Mouse (Mus musculus): ENCODE data around the gene Tmem234.

Gene Tmem234

DNA sequence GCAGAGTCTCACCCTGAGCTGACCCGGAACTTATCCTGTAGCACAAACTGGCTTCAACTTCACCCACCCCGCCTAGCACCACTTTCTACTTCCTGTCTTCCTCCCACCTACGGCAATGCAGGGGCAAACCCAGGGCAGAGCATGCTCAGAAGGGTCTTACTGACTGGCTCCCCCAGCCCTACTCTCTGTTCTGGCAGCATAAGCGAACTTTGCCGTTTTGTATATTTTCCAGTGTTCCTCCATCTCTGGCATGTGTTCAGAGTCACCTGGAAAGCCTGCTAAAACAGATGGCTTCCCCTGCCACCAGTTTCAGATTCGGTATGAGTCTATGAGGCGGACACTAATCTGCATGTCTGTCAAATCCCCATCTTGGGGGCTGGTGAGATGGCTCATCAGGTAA, 20.1 kb upstream of the Tmem234 start:
- peak; percentile 54 to 73 for DNase-seq

DNA sequence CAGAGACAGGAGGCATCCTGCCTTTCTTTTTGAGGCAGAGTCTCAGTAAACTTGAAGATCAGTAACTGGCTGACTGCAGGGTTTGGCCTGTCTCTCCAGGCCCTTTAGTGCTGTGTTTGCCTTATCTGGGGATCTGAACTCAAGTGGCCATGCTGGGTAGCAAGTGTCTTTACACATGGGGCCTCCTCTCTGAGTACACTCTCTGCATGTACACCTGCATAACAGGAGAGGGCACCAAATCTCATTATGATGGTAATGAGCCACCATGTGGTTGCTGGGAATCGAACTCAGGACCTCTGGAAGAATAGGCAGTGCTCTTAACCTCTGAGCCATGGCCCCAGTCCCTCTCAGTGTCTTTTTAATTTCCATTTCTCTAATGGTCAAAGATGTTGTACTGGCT, 18.2 kb upstream of the Tmem234 start:
- no peak for DNase-seq

DNA sequence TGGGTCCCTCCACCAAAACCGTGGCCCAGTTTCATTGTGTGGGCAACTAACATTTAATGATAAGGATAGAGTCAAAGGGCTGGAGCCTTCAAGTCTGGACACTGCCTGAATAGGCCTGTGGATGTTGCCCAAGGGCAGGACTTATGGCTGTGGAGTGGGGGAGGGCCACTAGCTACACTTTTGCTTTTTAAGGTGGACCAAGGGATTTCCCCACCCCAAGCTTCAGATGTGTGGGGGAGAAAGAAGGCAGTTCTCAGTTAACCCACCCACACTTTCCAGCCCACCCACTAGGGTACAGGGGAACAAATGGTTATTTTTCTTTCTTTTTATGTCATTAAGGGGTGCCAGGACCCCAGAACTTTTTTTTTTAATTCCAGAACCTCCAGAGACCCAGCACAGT, 16.1 kb upstream of the Tmem234 start:
- DNase-seq, result no peak

DNA sequence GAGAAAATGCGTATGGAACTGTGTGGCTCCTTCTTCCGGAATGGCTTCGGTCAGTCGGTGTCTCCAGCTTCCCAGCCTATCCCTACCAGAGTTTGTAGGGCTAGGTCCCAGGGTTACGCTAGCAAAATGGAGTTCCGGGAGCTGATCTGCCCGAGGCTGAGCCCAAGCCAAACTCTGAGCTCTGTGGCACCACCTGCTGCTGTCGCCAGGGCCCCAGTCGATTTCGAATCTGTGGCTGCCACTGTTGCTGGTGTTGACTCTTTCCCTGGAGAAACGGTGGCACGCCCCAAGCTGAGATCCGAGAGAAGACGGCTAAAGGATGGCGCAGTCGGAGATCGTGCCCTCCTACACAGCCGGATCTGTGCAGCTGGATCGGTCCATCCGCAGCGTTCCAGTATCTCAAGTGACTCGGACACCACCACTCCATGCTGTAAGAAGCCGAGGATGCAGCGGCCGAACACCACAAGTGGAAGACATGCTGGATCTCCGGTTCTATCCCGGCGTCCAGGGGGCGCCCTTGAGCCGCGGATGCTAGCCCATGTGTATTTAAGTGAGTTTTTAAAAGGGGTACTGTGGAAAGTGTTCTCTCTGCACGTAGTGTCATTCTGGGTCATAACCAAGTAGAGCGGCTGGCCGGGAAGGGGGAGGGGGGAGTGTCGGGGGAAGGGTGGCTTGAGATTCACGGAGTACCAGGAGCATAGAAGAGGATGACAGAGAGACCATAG, 15.4 kb upstream of the Tmem234 start:
- peak; percentile 78 to 82 for DNase-seq

DNA sequence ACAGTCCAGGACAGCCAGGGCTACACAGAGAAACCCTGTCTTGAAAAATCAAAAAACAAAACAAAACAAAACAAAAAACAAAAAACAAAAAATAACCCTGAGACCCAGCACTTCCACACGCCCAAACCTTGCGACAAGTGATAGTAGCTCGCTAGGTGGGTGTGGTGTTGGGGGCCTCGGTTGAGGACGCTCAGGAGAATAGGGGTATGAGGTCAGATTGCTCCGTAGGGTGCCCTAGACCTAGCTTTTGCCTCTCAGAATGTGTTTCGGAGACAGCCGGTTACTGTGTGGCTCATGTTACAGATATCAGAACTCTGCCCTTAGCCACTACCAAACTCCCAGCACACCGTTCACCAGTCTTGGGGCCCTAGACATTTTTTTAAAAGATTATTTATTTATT, 14.7 kb upstream of the Tmem234 start:
- DNase-seq, result no peak

DNA sequence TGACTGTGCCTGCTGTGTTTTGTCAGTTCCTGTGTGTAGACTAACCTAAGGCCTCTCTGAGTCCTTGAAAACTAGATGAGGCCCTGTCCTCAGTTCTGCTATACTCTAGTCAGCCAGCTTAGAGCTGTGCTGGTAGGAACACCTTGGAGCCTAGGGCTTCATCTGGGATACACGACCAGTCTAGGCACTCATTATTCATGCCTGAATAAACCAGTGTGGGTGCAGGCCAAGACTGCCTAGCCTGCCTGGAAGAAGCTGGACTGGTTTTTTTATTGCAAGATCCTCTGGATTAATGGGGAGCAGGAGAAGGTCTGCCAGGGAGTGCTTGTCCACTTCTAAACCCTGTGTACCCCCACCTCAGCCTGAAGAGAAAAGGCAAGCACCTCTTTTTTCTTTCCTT, 13.5 kb upstream of the Tmem234 start:
- no peak for DNase-seq

DNA sequence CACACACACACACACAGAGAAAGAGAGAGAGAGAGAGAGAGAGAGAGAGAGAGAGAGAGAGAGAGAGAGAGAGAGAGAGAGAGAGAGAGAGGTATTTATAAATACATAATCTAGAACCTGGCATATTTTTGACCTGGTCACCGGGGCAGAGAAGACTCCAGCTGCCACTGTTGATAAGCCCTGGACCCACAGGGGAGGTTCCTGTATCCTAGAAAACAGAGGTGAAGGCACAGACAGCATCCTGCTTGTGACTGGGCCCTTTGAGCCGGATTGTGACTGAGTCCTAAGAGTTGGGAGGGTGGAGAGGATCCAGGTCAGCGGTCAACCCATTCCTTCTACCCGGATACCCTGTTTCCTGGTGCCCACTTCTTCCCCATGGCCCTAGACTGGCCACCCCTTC, 11.6 kb upstream of the Tmem234 start:
- no peak for DNase-seq

DNA sequence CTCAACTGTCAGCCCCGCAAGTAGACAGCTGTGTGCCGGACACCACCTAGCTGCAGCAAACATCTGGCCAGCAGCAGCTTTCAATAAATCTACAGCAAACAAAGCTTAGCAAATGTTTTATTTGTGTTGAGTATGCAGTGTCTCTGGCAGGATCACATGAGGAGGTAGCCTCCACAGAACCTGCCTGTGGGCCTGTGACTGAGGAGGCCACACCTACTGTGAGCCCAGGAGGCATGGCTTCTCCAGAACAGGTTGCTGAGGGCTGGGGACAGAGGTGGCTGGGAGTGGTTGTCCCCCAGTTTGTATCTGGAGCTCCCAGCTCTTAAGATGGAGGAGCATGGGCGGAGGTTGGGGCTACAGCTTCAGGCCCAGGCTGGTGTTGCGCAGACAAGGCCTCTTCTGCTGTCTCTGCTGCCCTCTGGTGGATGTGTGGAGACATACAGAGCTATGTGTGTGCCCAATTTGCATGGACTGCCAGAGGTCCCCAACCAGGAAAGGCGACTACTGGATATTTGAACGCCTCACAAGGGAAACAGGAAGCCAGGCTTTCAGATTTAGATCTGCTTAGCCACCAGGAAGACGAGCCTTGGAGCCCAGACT, 8.1 kb downstream of the Tmem234 start:
- DNase-seq, result peak; percentile 65 to 75

DNA sequence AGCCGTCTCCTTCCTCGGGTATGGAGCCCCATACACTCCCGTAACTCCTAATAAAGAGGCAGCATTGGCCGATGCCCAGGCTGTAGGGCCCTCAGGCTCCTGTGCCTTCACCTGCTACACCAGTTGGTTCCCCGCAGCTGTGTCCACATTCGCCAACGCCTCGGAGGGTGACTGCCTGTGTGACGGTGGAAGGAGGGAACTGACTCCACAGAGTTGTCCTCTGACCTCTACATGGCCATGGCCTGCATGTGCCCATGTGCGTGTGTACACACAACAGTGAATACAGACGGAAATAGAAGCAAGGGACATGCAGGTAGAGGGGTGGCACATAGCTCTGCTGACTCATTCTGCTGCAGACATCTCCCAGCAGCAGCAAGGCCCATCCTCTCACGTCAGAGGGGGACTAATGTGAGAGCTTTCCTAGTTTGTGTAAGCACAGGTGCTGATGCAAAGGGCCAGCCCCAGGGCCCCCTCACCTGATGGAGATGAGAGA, 8.7 kb downstream of the Tmem234 start:
- peak in 1 of 2 experiments; percentile 60 for DNase-seq

DNA sequence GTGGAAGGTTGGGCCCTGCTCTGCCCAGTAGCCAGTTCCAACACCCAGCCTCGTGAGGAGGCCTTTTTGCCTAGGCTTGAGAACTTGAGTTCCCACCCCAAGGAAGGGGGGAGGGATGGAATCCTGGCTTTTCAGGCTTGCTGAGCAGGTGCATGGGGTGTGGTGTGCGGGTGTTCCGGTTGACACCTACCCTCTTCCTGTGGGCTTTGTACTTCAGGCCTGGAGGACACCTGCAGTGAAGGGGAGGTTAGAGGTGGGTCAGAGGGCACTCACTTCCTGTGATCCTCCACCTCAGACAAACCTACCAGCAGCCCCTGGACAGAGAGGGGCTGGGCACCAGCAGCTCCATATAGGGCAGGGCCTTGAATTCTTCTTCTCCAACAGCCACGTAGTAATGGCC, 9.6 kb downstream of the Tmem234 start:
- peak; percentile 77 to 89 for DNase-seq

DNA sequence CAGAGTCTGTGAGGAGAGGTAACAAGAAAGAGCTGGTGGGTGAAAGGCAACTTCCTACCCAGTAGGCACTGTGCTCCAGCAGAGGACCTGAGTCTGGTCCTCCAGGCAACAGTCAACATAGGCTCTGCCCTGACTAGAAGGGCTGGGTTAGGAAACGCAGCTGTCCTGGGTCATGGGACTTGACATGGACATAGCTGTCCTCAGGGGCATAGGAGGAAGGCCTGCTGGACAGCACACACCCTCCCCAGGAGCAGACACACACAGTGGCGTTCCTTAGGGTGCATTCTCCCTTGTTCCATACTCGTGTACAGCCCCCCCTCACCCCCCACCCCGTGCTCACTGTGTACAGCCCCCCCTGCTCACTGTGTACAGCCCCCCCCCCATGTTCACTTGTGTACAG, 10.0 kb downstream of the Tmem234 start:
- DNase-seq, result no peak

DNA sequence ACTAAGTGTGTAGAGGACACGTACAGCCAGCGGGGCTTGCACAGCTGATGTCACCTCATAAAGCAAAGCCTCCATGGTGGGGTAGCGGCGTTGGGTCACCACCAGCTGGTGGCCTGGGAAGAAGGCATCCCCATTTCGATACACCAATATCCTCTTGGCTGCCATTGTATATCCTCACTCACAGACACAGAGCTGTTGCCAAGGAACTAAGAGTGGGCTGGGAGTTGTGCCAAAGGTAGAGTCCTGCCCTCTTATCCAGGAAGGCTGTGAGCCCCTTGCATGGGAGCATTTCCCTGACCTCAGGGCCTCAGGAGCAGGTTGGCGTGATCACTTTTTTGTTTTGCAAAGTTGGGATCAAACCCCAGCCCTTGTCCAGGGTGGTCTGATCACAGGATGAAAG, 13.6 kb downstream of the Tmem234 start, which contains the start of gene Dcdc2b:
Gene Dcdc2b (minus strand): TSS at position 165 of the 400 bp plus-strand sequence.
- peak in 1 of 2 experiments; percentile 4 for DNase-seq

DNA sequence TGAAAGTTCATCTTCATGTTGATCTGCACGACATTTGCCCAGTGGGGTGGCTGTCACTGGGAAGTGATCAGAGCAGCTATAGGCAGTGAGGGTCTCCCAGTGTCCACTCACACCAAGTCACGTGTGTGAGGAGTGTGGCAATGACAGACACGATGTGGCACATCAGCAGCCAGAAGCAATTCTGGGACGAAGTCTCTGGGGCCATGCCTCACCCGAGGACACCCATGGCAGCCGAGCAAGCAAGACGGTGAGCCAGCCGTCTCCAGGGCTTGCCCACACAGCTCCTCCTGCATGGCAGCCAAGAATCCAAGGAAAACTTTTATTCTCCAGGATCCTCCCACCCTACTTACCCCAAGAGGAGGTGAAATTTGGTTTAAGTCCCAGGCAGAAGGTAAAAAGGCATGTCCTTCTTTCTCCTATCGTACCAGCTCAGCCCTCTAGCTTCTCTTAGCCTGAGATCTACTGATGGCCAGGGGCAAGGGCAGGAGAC, 15.4 kb downstream of the Tmem234 start:
- no peak for DNase-seq

DNA sequence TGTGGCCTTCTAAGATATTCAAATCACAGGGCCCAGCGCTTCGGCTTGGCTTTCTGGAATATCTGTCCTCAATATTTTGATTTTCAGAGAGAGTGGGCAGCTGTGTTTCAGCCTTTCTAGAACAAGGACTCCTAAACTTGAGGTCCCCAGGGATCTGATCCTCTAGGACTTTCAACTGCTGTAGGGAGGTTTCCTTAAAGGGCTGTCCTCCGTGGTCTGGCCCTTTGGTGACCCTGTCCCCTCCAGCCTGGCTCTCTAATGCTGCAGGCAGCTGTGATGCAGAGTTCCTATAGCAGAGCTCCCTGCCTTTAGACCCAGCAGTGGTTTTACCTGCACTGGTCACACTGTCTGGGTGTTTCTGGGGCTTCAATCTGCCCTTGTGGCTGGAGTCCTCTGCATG, 16.2 kb downstream of the Tmem234 start:
- DNase-seq, result no peak

DNA sequence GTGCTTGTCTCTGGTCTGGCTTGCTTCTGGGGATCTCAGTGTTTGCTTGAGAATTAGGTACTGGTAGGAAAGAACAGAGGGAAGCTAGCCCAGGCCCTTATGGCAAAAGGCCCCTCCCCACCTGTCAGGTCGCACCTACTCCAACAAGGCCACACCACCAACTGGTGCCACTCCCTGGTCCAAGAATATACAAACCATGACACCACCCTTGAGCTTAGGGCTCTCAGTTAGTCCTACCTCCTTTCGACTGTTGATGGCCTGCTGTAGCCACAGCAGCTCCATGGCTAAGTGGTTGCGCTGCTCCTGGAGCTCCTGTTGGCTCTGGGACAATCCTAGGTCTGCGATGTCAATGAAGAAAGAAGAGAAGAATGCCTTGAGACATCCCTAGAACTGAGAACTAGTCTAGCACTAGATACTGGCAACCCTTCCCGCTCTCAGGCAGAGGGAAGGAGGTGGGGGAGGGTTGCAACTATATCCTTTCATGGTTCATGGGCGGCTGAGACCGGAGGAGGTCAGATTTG, 16.7 kb downstream of the Tmem234 start:
- DNase-seq, result no peak

DNA sequence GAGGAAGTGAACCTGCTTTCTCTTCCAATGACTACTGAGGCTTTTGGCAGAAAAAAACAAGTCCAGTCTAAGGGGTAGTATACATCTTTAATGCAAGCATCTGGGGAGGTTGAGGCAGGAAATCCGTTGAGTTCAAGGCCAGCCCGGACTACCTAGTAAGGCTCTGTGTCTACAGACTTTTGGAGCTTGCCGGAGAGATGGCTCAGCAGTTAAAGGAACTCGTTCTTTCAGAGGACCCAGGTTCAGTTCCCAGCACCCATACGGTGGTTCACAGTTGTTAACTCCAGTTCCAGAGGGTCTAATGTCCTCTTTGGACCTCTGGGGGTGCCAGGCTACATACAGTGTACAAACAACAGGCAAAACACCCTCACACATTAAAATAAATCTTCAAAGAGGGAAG, 17.6 kb downstream of the Tmem234 start:
- no peak for DNase-seq

DNA sequence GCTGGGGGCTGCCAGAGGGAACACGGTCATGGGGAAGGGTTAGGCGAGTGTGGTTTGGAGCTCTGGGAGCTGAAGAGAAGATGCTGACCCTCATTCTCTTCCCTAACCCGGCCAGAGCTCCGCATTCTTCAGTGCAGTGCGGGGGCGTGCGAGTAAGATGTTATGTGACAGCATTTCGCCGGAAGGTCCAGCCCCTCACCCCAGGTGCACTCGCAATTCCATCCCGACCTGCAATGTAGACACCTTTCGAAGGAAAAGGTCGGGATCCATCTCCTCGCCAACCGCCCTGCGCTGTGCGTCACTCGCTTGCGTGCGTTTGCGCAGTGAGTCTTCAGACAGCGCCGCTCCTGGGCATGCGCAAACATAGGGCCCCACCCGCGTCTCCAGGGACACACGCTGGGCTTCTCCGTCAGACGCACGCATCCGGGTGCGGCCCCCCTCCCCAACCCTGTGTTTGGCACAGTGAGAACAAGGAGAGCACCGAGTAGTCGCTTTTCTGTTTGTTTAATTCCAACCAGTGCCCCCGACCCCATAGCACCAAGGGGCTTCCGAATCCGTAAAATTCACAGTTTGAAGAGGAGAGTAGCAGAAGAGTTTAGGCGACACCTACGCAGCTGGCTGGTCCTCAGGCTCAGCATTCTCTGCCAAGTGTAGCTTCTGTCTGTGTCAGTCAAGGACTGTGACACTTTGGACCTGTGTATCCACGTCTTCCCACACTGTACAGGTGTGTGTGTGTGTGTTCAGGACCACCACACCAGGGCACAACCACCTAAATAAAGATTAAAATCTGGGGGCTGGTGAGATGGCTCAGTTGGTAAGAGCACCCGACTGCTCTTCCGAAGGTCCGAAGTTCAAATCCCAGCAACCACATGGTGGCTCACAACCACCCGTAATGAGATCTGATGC, 18.6 kb downstream of the Tmem234 start, which contains the start of gene Iqcc:
Gene Iqcc (minus strand): TSS at position 314 of the 906 bp plus-strand sequence.
- peak; percentile 95 to 96 for DNase-seq

DNA sequence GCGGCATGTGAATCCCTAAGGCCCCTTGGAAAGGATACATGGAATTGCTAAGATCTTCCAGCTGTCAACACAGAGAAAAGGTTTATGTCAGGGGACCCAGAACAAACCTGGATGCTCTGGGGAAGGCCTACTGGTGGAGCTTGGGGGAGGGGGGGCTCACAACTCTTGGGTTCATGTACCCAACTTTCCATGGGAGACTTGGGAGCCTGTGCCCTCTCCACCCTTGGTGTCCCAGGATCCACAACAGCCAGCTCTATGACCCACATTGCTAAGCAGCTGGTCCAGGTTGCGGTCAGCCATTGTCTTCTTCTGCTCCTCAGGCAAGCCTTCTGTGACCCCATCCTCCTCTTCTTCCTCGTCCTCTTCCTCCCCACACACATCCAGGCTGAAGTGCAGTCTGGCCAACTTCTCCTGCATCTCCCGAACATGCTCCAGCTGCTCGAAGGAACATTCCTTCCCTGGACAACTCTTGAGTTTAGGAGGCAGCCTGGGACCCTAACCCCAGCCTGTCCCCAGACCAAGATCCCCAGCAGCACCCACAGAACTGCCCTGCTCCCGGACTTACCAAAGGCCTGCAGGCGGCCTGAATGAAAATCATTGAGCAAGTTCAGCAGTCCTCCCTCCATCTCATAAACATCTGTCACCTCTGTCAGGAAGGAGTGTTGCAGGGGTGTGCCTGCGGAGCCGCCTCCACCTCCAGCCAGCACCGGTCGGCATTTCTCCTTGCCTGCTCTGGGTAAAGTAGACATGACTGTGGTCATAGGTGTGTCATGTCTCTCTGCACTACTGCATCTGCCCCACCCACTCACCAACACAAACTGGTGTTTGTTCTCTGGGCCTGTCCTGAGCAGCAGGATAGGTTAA, 20.2 kb downstream of the Tmem234 start:
- DNase-seq, result no peak

DNA sequence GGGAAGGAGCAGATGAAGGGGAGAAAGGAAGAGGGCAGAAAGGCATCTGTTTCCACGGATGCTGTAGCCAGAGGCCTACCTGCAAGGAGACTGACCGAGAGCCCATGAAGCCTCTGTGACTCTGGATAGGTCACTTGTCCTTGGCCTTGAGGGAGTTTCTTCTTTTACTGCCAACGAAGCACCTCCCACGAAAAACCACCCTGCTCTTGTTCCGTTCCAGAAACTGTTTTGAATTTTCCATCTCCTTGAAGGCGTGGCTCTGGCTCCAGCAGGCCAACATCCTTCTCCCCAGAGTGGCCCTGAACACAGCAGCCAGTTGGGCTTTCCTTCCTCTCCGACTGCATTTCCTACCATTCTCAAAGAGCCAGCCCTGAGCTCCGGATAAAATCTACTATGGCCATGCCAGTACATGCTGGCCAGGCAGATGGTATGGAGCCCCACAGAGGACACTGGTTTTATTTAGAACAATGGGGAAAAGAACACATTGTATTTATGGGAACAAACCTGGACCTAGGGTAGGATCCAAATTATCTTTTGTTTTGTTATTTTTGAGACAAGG, 20.9 kb downstream of the Tmem234 start:
- DNase-seq, result no peak

DNA sequence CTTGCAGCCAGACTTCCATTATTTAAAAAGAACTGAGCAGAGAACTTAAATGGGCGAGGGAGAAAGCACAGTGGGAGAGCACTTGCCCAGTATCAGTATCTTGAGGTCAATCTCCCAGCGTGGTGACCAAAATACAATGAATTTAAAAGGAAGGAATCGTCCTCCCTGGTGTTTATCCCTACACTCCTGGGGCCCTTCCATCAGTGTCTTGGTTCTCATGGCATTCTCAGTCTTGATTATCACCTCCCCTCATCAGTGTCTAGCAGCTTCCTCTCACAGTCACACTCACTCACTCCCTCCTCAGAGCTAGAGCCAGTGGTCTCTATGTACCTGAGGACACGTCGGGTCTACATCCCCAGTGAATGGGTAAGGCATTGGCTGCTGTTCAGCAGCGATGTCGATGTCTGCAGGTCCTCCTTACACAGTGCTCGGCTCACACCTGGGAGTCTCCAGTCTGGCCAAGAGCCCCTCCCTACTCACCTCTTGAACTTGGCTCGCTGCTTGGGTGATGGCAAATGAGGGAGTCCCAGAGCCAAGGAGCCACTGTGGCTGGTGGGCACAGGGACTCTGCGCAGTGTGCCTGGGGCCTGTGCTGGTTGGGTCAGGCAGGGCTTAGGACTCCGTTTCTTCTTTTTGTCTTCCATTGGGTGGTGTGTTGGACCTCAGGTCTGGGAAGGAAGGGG, 21.8 kb downstream of the Tmem234 start:
- no peak for DNase-seq

Measured in thymus, adult 18-20 months (tissue).